Mouse (Mus musculus): ENCODE results near the gene Cnrip1.

Gene Cnrip1

GRCm38 (mm10) chr11:17112419-17113090 lies 61.2 kb downstream of the Cnrip1 start:
- DNase-seq = no peak

- no peak for DNase-seq
Measured at GRCm38 (mm10) chr11:17126418-17126817, 75.0 kb downstream of the Cnrip1 start.
